Mouse (Mus musculus) cerebellum, adult 9-11 months (tissue): ENCODE measurements around the gene Nedd4.

Experiments
- DNase-seq: peaks from one replicate; pipeline ENCODE4 v3.0.0; 2022

Gene Nedd4

DNA sequence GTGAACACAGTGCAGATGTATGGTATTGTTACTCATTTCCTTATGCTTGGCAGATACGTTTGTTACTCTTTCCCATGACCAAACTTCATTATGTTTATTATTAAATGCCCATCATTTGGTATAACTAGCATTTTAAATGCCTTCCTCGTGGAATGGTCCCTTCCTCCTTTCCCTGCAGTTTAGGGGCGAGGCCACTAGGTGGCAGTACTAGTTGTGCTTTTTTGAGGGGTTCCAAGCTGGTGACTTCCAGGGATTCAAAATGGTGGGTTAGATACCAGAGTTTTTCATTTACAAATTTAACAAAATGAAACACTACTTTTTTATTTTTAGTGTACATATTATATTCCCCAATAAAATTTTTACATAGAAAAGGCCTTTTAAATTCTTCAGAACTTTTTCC lies 71.8 kb downstream of the Nedd4 start:
- DNase-seq = peak; percentile 28

DNA sequence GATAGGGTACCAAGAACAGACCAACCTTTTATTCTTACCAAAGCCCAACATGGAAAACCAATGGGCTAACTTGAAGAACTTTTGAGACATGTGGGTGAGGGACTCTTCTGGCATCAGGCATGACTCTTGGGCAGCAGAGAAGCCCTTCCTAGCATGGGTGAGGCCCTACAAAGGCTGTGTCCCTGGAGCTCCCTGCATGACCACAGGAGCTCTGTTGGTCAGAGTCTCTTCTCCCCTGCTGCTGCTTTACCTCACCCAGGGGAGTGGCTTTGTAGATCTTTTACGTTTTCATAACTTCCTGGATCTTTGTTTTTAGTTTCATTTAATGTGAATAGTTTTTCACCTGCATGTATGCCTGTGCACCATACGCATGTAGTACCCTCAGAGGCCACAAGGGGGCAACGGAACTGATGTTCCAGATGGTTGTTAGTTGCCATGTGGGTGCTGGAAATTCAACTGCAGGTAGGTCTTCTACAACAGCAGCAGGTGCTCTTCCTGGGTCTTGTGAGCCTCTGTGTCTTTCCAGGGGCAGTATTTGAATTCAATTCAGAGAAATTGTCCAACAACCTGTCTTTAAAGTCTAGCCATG lies 73.8 kb downstream of the Nedd4 start:
- no peak for DNase-seq

DNA sequence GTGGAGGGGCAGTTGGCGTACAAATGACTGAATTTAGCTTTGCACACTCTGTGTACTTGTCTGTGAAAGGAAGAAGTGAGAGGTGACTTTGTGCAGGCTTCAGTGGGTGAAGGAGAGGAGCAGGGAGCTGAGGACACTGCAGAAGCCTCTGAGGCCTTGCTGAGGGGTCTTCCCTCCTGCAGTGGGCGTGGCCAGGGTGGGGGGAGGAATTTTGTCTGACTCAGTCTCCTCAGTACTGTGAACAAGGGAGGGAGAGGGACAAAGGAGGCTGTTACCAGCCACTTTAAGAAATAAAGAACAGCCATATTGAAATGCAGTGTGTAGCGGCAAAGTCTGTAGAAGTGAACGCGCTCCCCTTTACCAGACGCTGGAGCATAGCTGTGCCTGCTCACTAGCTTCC lies 79.1 kb downstream of the Nedd4 start:
- DNase-seq = no peak

DNA sequence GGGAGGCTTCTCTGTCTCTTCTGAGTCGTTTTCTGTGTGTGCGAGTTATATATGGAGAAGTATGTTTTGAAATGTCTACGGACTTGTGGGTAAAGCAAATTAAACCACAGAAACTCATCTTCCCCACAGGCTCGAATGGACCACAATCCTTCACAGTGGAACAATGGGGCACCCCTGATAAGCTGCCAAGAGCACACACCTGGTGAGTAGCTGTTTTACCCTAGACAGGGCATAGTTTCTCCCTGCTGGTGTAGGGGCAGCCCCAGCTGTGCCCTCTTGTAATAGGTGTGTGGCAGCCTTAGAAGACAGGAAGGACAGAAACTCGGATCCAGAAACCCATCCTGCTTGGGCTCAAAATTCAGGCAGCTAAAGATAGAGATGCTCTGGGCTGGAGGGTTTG lies 84.1 kb downstream of the Nedd4 start:
- DNase-seq = no peak

DNA sequence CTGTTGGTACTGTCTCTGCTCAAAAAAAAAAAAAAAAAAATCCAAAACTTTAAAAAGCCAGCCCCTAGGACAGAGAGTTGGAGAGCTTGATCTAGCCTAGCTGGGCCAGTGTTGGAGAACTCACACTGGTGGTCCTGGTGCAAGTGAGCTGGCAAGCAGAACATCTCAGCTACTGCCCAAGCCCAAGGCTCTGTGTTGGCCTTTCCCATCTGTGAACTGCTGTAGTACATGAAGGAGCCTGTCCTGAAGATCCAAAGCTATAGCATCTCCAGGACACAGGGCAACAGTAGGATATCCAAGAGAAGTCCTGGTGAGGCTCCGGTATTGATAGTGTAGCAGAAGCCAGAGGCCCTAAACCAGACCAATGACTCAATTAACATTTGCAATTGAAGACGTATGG lies 88.1 kb downstream of the Nedd4 start:
- DNase-seq = no peak

DNA sequence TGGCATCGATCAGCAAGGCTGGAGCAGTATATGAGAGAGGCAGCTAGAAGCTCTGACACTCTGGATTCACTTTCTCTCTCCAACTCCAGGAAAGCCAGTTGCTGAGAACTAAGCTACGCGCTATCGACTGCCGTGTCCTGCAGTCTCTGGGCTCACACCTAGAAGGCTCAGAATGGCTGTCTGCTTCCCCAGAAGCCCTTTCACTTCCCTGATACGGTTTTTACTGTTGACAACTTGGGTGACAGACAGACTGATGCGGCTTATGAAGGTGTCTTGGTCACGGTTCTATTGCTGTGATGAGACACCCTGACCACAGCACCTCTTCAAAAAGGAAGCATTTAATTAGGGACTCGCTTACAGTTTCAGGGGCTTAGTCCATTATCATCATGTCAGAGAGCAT lies 90.5 kb downstream of the Nedd4 start:
- no peak for DNase-seq

DNA sequence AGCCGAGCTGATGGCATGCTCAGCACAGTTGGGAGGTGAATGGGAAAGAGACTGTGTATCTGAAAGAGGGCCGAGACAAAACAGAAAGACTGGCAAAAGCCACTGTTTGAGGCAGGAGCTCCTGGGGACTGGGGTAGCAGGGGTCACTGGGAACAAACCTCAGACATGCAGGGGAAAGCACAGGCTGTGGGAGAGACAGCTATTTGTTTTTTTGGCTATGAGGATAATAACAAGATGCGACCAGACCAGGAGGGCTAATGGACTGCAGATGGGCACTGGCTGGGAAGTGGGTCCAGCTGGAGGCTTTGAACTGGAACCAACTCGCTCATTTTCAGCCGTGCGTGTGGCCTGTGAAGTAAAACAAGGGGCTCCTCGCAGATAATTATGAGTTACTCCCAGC lies 91.6 kb downstream of the Nedd4 start:
- peak; percentile 50 for DNase-seq

DNA sequence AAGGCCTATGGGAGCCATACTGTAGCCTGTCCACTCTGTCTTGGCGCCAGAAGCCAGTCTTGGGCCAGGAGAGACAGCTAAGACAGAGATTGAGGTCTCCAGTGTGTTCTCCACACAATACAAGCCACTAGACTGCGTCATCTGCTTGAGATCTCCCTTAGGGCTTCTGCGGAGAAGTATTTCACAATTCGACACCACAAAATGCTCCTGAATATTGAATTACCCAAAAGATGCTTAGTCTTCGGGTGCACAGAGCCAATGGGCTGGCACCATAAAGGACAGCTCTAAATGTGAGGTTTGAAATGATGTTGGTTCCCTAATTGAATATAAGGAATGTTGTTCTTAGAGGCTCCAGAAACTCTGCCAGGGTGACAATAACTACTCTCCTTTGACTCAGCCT lies 95.0 kb downstream of the Nedd4 start:
- no peak for DNase-seq

DNA sequence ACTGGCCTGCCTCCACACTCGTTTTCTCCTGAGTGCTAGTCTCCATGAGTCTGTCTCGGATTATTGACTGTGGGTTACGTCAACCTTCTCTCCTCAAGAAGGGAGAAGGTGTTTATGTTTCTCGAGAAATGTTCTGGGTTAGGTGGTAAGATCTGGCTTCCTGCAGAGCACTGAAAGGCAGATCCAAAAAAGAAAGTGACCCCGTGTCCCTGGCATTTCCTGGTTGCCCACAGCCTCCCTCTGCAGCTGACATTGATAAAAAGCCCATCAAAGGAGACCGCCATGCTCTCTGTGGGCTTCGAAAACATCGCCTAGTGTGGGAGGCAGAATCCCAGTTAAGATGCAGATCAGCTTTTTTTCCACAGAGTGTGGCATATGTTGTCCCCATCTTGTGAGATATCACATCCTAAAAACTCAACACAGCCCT lies 96.6 kb downstream of the Nedd4 start:
- no peak for DNase-seq

DNA sequence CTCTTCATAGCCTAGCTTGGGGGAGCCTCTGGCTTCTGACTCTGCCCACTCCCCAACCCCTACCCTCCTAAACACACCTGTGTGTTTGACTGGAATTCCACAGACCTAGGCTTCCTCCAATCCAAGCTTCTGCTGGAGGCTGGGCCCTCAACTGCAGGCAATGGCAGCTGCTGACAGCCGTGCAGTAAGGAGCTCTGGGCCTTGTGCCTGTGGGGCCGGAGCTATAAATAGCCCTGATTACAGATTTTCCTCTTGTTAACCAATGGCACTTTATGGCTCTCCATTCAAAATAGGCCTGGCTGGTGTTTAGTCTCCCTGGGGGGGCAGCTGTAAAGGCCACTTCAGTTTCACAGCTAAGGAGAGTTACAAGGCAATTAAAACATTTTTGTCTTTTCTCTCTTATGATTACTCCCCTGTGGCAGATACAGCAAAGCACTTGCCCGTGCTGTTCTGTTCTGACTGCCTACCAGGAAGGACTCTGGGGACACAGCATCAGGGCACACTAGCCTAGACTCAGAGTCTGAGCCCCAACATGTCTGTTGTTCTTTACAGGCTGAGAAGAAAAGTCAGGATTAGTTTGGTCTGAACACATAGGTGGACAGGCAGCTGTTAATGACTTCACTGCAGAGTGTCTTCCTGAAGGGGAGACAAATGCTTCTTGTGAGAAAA lies 101.0 kb downstream of the Nedd4 start:
- DNase-seq = no peak

DNA sequence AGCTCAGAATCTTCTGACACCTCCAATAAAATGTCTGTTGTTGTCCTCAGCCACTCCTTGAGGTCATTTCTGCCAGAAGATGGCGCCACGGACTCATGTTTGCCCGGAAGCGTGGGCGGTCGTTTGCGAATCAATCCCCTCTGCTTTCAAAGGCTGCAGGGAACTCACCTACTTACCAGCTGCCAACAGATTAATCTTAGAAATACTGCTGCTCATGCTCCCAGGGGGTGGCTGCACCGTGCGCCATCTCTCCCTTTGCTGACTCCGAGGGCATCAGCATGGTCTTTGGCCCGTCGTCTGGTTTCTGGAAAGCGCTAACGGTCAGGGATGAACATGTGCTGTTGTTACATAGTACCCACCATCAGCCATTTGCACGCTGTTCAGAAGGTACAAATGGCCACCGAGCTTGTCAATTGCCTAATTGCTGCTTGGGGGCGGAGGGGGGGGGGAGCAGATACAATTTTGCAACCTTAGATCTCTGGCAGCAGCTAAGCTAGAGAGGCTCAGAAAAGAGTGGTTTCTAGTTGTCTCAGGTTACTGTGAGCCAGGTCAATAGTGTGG lies 104.7 kb downstream of the Nedd4 start:
- peak; percentile 59 for DNase-seq

DNA sequence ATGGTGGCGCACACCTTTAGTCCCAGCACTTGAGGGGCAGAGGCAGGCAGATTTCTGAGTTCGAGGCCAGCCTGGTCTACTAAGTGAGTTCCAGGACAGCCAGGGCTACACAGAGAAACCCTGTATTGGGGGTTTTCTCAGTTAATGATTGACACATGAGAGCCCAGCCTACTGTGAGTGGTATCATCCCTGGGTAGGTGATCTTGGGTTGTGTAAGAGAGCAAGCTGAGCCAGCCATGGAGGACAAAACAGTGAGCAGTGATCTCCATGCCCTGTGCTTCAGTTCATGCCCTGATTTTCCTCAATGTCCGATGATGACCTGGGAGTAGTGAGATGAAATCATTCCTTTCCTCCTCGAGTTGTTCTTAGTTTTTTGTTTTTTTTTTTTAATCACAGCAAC lies 112.9 kb downstream of the Nedd4 start:
- no peak for DNase-seq

DNA sequence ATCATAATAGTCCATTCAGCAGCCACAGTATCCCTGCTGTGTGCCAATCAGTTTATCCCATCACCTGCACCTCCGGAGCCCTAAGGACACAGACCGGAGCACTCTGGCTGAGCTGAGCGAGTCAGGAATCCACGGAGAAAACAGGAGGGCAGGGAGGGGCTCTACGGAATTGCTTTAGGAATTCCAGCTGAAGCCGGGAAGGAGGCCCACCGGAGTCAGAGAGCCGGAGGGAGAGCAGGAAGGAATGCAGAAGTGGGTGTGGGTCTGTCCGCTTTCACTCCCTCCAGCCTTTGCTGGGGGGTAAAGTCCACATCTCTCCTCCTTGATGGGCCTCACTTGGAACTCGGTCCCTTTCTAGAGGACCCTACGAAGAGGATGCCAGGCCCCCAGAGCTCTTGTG lies 116.9 kb downstream of the Nedd4 start:
- DNase-seq = no peak

DNA sequence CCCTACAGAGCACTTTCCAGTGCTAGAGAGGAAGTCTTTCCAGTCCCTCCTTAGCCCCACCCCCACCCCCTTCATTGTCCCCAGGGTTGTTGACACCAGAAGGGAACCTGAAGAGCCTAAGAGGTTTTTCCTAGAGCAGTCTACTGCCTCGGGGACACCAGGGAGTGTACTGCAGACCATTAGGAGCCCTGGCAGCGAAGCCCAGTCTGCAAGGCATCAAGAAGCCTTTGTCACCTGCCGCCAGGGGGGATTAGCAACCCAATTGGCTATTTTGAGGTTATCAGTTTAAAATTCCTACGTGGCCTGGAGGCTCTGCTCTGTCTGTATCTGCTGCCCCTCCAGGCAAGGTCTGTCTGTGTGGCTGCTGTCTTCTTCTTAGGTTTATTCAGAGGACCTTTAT lies 117.6 kb downstream of the Nedd4 start:
- DNase-seq = no peak

DNA sequence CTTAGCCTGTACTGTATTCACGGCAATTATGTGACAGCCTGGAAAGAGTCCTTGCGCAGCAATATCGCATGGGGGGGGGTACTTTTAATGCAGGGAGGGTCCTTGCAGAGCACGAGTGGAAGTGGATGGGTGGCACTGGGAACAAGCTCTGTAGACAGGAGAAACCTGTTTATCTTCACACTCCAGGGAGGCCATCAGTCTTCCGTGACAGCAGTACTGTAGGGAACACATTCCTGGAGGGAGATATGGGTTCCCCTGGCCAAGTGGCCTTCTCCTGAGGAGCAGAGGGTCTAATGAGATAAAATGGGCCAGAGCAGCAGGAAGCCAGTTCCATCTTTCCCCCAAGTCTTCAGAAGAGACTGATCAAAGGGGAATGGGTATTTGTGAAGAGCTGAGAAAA lies 118.5 kb downstream of the Nedd4 start:
- no peak for DNase-seq

DNA sequence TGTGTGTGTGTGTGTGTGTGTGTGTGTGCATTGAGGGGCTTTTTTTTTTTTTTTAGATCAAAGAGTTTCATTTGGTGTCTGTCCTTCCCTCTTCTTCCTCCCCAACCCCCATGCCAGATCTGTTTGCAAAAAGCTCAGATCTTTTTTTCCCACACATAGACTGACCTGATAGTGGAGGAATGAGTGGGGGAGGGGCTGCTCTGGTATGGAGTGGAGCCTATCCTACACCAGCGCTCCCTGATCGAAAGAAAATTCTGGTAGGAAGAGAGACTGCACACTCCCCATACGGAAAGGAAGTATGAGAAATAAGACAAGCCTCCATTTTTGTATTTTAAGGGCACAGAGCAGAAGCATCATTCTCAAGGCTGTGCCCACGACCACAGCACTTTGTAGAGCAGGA lies 119.3 kb downstream of the Nedd4 start:
- no peak for DNase-seq

DNA sequence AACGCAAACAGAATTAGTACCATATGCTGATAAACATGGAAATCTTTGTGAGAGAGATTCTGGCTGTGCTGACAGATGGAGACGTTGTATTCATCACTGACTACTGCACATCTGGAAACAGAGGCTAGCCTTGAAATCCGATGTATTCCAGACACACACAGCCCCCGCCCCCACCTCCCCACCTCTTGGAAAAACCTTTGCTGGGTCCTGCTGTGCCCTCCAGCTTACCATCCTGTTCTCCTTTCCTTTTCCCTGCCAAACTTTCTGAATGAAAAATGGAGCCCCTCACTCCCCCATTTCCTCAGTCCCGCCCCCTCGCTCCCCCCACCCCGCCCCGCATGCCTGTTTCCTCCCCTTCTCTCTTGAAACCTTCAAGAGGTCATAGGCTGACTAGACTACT lies 120.0 kb downstream of the Nedd4 start:
- no peak for DNase-seq

DNA sequence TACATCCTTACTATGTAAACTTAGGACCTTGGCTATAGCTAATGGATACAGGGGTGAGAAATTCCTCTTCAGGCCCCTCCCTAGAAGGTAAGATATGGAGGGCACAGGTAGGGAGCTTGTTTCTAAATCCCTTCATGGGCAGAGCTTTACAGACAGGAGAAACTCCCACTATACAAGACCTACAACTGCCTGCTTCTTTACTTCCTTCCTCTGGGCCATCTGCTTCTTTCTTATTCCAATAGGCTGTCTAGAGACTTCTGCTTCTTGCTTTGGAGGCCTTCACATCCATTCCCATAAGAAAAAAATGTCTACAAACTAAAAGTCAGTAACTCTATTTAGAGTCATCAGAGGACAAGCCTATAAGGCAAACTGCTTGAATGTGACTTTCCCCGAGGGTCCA lies 125.6 kb downstream of the Nedd4 start:
- DNase-seq = no peak

DNA sequence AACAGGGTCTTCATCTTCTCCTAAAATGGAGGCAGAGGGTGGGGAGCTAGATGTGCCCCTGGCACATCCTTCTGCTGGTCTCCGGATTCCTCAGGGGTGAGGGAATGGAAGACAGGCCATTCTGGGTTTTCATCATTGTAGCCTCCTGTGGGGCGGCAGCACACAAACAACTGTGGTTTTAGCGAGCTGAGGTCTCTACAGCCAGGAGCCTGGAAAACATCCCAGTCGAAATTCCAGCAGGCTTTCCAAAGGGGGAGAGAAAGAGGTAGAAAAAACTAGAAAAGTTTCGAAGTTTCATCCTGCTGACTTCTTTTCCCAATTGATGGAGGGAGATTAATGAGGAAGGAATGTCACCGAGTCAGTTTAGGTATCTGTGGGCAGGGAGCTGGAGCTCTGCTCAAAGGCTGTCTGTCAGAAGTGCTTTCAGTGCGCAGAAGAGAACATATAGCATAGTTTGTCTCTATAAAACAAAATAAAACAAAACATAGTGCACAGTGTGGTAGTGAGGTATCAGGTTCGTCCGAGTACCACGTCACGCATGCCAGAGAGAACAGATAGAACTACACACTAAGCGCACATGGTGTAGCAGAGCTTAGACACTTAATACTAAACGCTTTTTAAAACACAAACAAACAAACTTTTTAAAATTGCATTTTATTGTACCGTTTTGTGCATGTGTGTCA lies 128.5 kb downstream of the Nedd4 start:
- no peak for DNase-seq

DNA sequence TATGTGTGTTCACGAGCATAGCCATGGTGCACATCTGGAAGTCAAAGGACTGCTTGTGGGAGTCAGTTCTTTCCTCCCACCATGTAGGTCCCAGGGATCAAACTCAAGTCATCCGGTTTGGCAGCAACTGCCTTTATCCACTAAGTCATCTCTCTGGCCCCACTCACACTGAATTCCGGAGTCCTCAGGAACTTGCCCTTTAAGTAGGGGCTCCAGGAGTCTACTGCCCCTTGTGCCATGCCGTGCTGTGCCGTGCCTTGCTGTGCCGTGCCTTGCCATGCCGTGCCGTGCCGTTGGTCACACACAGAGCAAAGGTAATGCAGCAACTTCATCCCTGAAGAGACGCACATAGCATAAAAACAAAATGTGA lies 129.1 kb downstream of the Nedd4 start:
- no peak for DNase-seq

DNA sequence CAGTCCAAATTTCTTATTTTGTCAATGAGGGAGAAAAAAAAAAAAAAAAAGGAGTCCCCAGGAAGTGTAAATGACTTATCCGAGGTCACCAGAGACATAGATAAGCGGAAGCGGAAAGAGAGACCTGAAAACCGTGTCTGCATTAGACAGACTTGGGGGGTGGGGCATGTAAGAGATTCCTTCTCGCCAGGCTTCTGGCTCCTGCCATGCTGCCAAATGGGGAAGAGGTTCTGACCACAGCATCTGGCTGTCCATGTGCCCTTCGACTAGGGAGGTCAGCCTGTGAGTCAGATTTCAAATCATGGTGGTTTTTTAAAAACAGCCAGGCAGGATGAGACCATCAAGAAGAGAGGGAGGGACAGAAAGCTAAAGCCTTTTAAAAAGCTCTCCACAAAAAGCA lies 129.5 kb downstream of the Nedd4 start:
- no peak for DNase-seq

DNA sequence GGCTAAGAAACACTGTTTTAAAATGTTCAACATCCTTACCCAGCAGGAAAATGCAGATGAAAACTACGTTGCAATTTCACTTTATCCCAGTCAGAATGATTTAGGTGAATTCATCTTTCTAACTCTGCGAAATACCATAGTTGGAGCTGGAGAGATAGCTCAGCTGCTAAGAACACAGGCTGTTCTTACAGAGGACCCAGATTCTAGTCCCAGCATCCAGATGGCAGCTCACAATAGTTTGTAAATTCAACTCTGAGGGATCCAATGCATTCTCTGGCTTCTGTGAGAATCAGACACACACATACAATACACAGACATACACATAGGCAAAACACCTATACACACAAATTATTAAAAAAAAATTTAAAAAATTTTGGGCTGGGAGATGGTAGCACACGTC lies 133.1 kb downstream of the Nedd4 start:
- no peak for DNase-seq

DNA sequence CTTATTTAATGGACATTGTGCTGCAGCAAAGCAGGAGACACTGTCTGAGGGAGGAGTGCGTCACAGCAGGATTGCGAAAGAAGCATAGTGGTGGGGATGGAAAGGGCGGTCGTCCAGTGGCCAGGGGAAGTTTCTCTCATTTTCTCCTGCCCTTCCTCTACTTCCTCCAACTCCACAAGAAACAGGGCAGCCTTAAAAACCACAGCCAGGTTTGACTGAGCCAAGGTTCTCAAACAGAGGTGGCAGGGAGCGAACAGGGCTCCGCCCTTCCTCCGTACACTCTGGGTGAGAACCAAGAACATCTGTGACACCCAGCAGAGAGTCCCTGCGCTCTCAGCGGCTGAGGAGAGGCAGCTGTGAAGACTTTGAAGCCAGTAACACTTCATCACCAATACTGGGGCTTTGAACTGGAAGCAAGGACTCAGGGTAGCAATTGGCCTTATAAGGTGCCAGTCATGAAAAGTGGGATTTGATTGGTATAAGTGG lies 135.0 kb downstream of the Nedd4 start:
- DNase-seq = no peak
